Mouse (Mus musculus) myocyte (in vitro differentiated cells): ENCODE measurements around the gene Hectd4.

Source experiments
- MAX ChIP-seq: IDR thresholded peaks from one replicate; pipeline ENCODE4 v1.6.1; 2011; ENCODE audit warnings: low read depth, mild to moderate bottlenecking, control low read depth
- POLR2A ChIP-seq: IDR thresholded peaks from one replicate; pipeline ENCODE4 v1.6.1; 2011; ENCODE audit warnings: low read depth, mild to moderate bottlenecking, control low read depth, moderate library complexity; ENCODE audit not compliant: insufficient read length
- TCF12 ChIP-seq: IDR thresholded peaks from one replicate; pipeline ENCODE4 v1.6.1; 2011; ENCODE audit warnings: mild to moderate bottlenecking, control low read depth; ENCODE audit not compliant: poor library complexity, insufficient read depth, severe bottlenecking
- TCF3 ChIP-seq: IDR thresholded peaks from one replicate; pipeline ENCODE4 v1.6.1; 2011; ENCODE audit warnings: low read depth, control low read depth; ENCODE audit not compliant: insufficient read length
- USF1 ChIP-seq: IDR thresholded peaks from one replicate; pipeline ENCODE4 v1.6.1; 2011; ENCODE audit warnings: low read depth, mild to moderate bottlenecking, control low read depth, moderate library complexity

GRCm38 (mm10) chr5:121311576-121311975, 91.6 kb downstream of the Hectd4 start:
- TF ChIP-seq TCF12 (no peak), USF1 (no peak), TCF3 (no peak), POLR2A (no peak), MAX (no peak)
